Mouse (Mus musculus) midbrain, embryonic 11.5 days (tissue): ENCODE measurements around the gene Shank3. TPM values are rescaled to one million over a fixed set of nuclear protein-coding genes. Genes with fewer than 3 reads are reported as not detected.

Source experiments
- ATAC-seq: fragments of 200-750 bp; cut with Nextera tagmentation; 2 replicates; pipeline ENCODE4 v1.8.0; 2017; ENCODE audit warnings: moderate TSS enrichment, moderate library complexity; ENCODE audit not compliant: low FRiP score
- DNase-seq: peaks from one replicate; pipeline ENCODE4 v3.0.0; 2015; ENCODE audit warnings: low spot score; ENCODE audit errors: missing footprints
- H3K27ac ChIP-seq: fragments of 300-500 bp; sonication (generic); 2 replicates; pipeline ENCODE4 v1.5.1; 2014; ENCODE audit warnings: low read depth, low read length
- H3K27me3 ChIP-seq: fragments of 300-500 bp; sonication (generic); 2 replicates; pipeline ENCODE4 v1.6.1; 2014; ENCODE audit warnings: mild to moderate bottlenecking, low read length, moderate library complexity, mixed read lengths; ENCODE audit not compliant: control insufficient read depth, insufficient read depth
- H3K36me3 ChIP-seq: fragments of 300-500 bp; sonication (generic); 2 replicates; pipeline ENCODE4 v1.6.1; 2014; ENCODE audit warnings: mild to moderate bottlenecking, low read length, moderate library complexity, mixed read lengths; ENCODE audit not compliant: control insufficient read depth, insufficient read depth
- H3K4me1 ChIP-seq: fragments of 300-500 bp; sonication (generic); 2 replicates; pipeline ENCODE4 v1.6.1; 2014; ENCODE audit warnings: low read length; ENCODE audit not compliant: control insufficient read depth, insufficient read depth
- H3K4me2 ChIP-seq: fragments of 300-500 bp; sonication (generic); 2 replicates; pipeline ENCODE4 v1.6.1; 2014; ENCODE audit warnings: mild to moderate bottlenecking, moderate library complexity
- H3K4me3 ChIP-seq: fragments of 300-500 bp; sonication (generic); 2 replicates; pipeline ENCODE4 v1.5.1; 2014; ENCODE audit warnings: low read depth, low read length
- H3K9ac ChIP-seq: fragments of 300-500 bp; sonication (generic); 2 replicates; pipeline ENCODE4 v1.6.1; 2014; ENCODE audit warnings: low read length
- H3K9me3 ChIP-seq: fragments of 300-500 bp; sonication (generic); 2 replicates; pipeline ENCODE4 v1.6.1; 2016; ENCODE audit warnings: low read length; ENCODE audit not compliant: control insufficient read depth
- WGBS: fragments of 180-500 bp; shearing (Covaris S2); extraction: QIAGEN DNeasy Blood & Tissue Kit; methylation state at CpG from one replicate; pipeline ENCODE4 v1.1.7; 2014; 5-methylcytosine and 5-hydroxymethylcytosine counted together
- polyA plus RNA-seq: library from polyadenylated mRNA; unstranded; fragments of >200 nt; fragmentation: Nextera tagmentation; extraction: Ambion mirVana; gene quantifications from 2 replicates; pipeline ENCODE4 v1.2.1, GENCODE M21; 2014

Shank3 gene
- polyA plus RNA-seq, 1 experiment from 2014 or later, result 2.2 TPM

DNA sequence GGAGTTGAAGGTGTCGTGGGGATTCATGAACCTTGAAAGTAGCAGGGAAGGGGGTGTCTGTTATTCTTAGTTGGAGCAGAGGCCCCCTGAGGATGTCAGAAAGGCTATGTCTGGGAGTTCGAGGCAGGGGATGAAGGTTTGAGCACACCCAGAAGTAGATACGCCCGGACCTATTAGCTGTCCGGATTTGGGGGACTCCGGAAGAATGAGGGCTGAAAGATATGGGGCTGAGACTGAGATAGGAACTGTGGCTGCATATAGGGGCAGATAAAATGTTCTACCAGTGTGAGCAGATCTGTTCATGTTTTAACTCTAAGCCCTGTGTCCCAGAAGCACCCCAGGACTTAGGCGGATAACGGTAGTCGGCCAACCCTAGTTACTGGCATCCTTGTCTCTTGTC lies 5.4 kb downstream of the Shank3 start:
- H3K36me3 ChIP-seq, result no peaks in the 10 kb centered on the region
- DNase-seq (no peak), ATAC-seq (no peak)
- H3K27ac ChIP-seq, result no peak overlapping the region
- no peak overlapping the region for H3K4me3 ChIP-seq
- no peaks in the 10 kb centered on the region for H3K4me1 ChIP-seq
- H3K9me3 ChIP-seq, result no peaks in the 10 kb centered on the region
- peaks cover 6% of the 10 kb centered on the region for H3K27me3 ChIP-seq
- no peak overlapping the region for H3K9ac ChIP-seq
- WGBS, result 94% methylated on average over 9 of the region's 9 CpGs
- H3K4me2 ChIP-seq, result no peak overlapping the region

DNA sequence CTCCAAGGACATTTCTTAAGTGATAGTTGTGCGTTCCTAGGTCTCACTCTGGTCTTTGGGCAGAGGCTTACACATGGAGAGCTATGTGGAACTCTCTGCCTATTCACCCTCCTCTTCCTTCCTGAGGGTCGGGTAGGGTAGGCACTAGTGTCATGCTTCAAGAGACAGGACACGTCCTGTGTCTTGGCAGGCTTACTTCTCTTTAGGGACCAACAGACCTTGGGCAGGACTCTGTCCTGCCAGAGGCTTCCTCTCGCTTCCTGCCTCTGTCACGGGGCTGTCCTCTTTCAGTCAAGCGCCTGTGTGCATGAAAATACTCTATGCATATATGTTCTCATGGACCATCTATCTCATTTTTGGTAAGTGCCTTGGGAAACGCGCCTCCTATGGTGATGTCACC lies 8.3 kb downstream of the Shank3 start:
- no peaks in the 10 kb centered on the region for H3K4me1 ChIP-seq
- H3K4me2 ChIP-seq, result no peak overlapping the region
- H3K36me3 ChIP-seq, result no peaks in the 10 kb centered on the region
- WGBS, result 93% methylated on average over 8 of the region's 8 CpGs
- no peaks in the 10 kb centered on the region for H3K27me3 ChIP-seq
- H3K9ac ChIP-seq, result no peak overlapping the region
- H3K9me3 ChIP-seq, result no peaks in the 10 kb centered on the region
- ATAC-seq (no peak), DNase-seq (no peak)
- no peak overlapping the region for H3K27ac ChIP-seq
- no peak overlapping the region for H3K4me3 ChIP-seq

- Histone ChIP-seq H3K4me2 (no peak overlapping the region), H3K4me1 (no peaks in the 10 kb centered on the region), H3K9ac (no peak overlapping the region), H3K27me3 (no peaks in the 10 kb centered on the region), H3K27ac (no peak overlapping the region), H3K36me3 (no peaks in the 10 kb centered on the region), H3K4me3 (no peak overlapping the region), H3K9me3 (no peaks in the 10 kb centered on the region)
- DNase-seq (no peak), ATAC-seq (no peak)
- 81% methylated on average over 4 of the region's 4 CpGs for WGBS
Observed at GRCm38 (mm10) chr15:89512679-89513078, 13.3 kb downstream of the Shank3 start.

GRCm38 (mm10) chr15:89521951-89522350 lies 22.5 kb downstream of the Shank3 start:
- WGBS, result 84% methylated on average over 7 of the region's 7 CpGs
- ATAC-seq, result no peak
- H3K27me3 ChIP-seq, result peaks cover 25% of the 10 kb centered on the region

GRCm38 (mm10) chr15:89522566-89523282 lies 23.3 kb downstream of the Shank3 start:
- Histone ChIP-seq H3K9ac (no peak overlapping the region), H3K9me3 (no peaks in the 10 kb centered on the region), H3K27me3 (peaks cover 25% of the 10 kb centered on the region), H3K36me3 (no peaks in the 10 kb centered on the region), H3K4me2 (no peak overlapping the region; the same call in 1 of the 2 replicates), H3K27ac (no peak overlapping the region), H3K4me1 (peaks cover 6% of the 10 kb centered on the region), H3K4me3 (no peak overlapping the region; the same call in 1 of the 2 replicates)
- no peak for ATAC-seq
- DNase-seq, result peak; percentile 85
- WGBS, result 88% methylated on average over 10 of the region's 10 CpGs

More at GRCm38 (mm10) chr15:89521951-89522350, 22.5 kb downstream of the Shank3 start:
- Histone ChIP-seq H3K36me3 (no peaks in the 10 kb centered on the region), H3K9me3 (no peaks in the 10 kb centered on the region), H3K27ac (no peak overlapping the region), H3K4me2 (no peak overlapping the region), H3K9ac (no peak overlapping the region), H3K4me1 (peaks cover 6% of the 10 kb centered on the region), H3K4me3 (no peak overlapping the region)
- DNase-seq, result peak; percentile 21

GRCm38 (mm10) chr15:89523283-89523832 lies 23.9 kb downstream of the Shank3 start:
- DNase-seq (peak; percentile 87), ATAC-seq (peak; percentile 58)
- Histone ChIP-seq H3K4me1 (peaks cover 6% of the 10 kb centered on the region), H3K27me3 (peaks cover 25% of the 10 kb centered on the region), H3K4me3 (peak overlapping the region; percentile 50), H3K36me3 (no peaks in the 10 kb centered on the region), H3K27ac (no peak overlapping the region), H3K4me2 (peak overlapping the region; percentile 91), H3K9ac (no peak overlapping the region; the same call in 1 of the 2 replicates), H3K9me3 (no peaks in the 10 kb centered on the region)
- WGBS, result 6% methylated on average over 26 of the region's 47 CpGs

DNA sequence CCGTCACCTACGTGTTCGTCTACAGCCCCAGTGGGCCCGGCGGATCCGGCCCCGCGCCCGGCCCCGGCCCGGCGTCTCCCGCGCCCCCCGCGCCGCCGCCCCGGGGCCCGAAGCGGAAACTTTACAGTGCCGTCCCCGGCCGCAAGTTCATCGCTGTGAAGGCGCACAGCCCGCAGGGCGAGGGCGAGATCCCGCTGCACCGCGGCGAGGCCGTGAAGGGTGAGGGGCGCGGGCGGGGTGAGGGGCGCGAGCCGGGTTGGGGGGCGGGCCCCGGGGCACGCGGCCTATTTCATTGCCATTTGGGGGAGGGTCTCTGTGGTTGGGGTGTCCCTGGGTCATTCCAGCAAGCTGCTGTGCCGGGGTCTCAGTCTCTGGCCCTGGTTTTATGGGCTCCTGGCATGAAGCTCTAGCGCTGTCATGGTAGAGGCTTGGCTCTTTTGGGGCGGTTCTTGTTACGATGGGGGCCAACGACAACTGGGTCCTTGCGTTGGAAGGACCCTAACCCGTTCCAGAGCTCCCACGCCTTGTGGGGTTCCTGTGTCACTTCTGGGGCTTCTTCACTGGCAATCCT lies 24.7 kb downstream of the Shank3 start:
- WGBS, result 9% methylated on average over 50 of the region's 52 CpGs
- Histone ChIP-seq H3K9me3 (no peaks in the 10 kb centered on the region), H3K36me3 (no peaks in the 10 kb centered on the region), H3K9ac (peak overlapping the region; percentile 44; the same call in 1 of the 2 replicates), H3K27ac (no peak overlapping the region), H3K4me2 (peak overlapping the region; percentile 91), H3K4me3 (peak overlapping the region; percentile 50), H3K27me3 (peaks cover 25% of the 10 kb centered on the region), H3K4me1 (peaks cover 6% of the 10 kb centered on the region)
- ATAC-seq (peak; percentile 29; the same call in 1 of the 2 replicates), DNase-seq (peak; percentile 84)

DNA sequence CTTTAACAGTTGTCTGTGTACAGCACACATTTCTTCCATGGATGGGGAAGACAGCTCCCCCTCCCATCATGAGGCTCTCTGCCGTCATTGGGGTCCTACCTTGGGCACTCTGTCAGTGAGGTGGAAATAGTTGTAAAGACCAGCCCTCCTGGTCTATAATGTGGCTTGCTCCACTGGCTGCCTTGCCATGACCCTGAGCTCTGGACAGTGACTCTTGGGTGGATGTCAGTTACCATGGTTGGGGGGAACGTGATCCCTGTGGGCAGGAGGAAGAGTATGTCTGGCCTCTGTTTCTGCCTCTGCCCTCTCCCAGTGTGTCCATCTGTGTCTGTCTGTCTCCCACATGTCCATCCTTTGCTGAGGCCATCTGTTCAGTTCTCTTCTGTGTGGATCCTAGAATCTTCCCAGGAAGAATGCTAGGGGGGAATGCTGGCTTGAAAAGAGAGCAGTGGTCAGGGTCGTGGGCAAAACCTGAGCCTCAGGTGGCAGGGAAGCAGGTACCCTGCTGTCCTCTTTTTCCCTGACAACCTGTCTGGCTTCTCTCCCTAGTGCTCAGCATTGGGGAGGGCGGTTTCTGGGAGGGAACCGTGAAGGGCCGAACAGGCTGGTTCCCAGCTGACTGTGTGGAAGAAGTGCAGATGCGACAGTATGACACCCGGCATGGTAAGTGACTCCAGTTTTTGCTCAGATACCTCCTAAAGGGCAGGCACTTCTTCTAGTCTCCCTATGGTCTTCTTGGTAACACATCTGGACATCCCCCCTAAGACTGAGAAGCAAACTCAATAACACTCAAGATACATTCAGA lies 25.4 kb downstream of the Shank3 start:
- DNase-seq, result peak; percentile 80
- Histone ChIP-seq H3K4me2 (no peak overlapping the region; the same call in 1 of the 2 replicates), H3K36me3 (no peaks in the 10 kb centered on the region), H3K4me1 (peaks cover 6% of the 10 kb centered on the region), H3K4me3 (peak overlapping the region; percentile 50; the same call in 1 of the 2 replicates), H3K9me3 (no peaks in the 10 kb centered on the region), H3K9ac (no peak overlapping the region), H3K27ac (no peak overlapping the region), H3K27me3 (peaks cover 25% of the 10 kb centered on the region)
- WGBS, result 73% methylated on average over 8 of the region's 8 CpGs
- no peak for ATAC-seq
